Mouse (Mus musculus): ENCODE data around the gene Stpg2.

GRCm38 (mm10) chr3:139615791-139616190 is 410.3 kb downstream of the Stpg2 start:
- TF ChIP-seq TAL1 (IDR thresholded peaks at IDR 0.05; ENCODE audit: low read length) (no peak), GATA1 (IDR thresholded peaks at IDR 0.05; ENCODE audit: low read length) (no peak)

Data from erythroblast, embryonic 14.5 days (primary cell).